Mouse (Mus musculus) lung, postnatal 0 days (tissue): Measurements from ENCODE around the gene Slc7a15.

Experiments
- CTCF ChIP-seq: IDR thresholded peaks from 2 replicates; pipeline ENCODE4 v1.5.1; 2016; ENCODE audit warnings: antibody characterized with exemption, mild to moderate bottlenecking
- EP300 ChIP-seq: IDR thresholded peaks from 2 replicates; pipeline ENCODE4 v1.6.1; 2016; ENCODE audit warnings: antibody characterized with exemption, mild to moderate bottlenecking, control low read depth

- TF ChIP-seq CTCF (no peak), EP300 (no peak)
Measured at GRCm38 (mm10) chr12:8485247-8485646, 113.6 kb downstream of the Slc7a15 start.
